Mouse (Mus musculus): ENCODE data around the gene Fzd2.
"Not testable (repeated sequence)": the region's sequence is repeated elsewhere in the genome, so short reads cannot be mapped to it uniquely, and the experiment has no call there.

Gene Fzd2

GRCm38 (mm10) chr11:102604010-102604584 is at the start of gene Fzd2:
Fzd2 (plus strand) TSS chr11:102604396.
- DNase-seq (ENCODE audit: low read depth, low spot score): peak; percentile 98

GRCm38 (mm10) chr11:102555400-102556030 is 48.7 kb upstream of the Fzd2 start:
- DNase-seq (ENCODE audit: low read depth, low spot score): no peak

- DNase-seq (ENCODE audit: low read depth, low spot score): peak; percentile 99
Observed at GRCm38 (mm10) chr11:102556031-102556715, 48.0 kb upstream of the Fzd2 start, which contains the start of gene Gpatch8. Gpatch8 (minus strand) TSS chr11:102556392.

GRCm38 (mm10) chr11:102556716-102557074 is 47.5 kb upstream of the Fzd2 start:
- no peak for DNase-seq (ENCODE audit: low read depth, low spot score)

- DNase-seq (ENCODE audit: low read depth, low spot score): no peak
Observed at GRCm38 (mm10) chr11:102557386-102557785, 46.8 kb upstream of the Fzd2 start.

- no peak for DNase-seq (ENCODE audit: low read depth, low spot score)
Observed at GRCm38 (mm10) chr11:102558704-102559103, 45.5 kb upstream of the Fzd2 start.

GRCm38 (mm10) chr11:102564952-102565671 is 39.1 kb upstream of the Fzd2 start:
- DNase-seq (ENCODE audit: low read depth, low spot score): not testable (repeated sequence)

- no peak for DNase-seq (ENCODE audit: low read depth, low spot score)
Observed at GRCm38 (mm10) chr11:102565741-102566140, 38.5 kb upstream of the Fzd2 start.

- no peak for DNase-seq (ENCODE audit: low read depth, low spot score)
Observed at GRCm38 (mm10) chr11:102566290-102566689, 37.9 kb upstream of the Fzd2 start.

GRCm38 (mm10) chr11:102567157-102567556 is 37.0 kb upstream of the Fzd2 start:
- DNase-seq (ENCODE audit: low read depth, low spot score): peak; percentile 45

GRCm38 (mm10) chr11:102567723-102568122 is 36.5 kb upstream of the Fzd2 start:
- peak; percentile 82 for DNase-seq (ENCODE audit: low read depth, low spot score)

GRCm38 (mm10) chr11:102568191-102568590 is 36.0 kb upstream of the Fzd2 start:
- DNase-seq (ENCODE audit: low read depth, low spot score): peak; percentile 76

GRCm38 (mm10) chr11:102568756-102569377 is 35.3 kb upstream of the Fzd2 start:
- DNase-seq (ENCODE audit: low read depth, low spot score): no peak

- peak; percentile 88 for DNase-seq (ENCODE audit: low read depth, low spot score)
Observed at GRCm38 (mm10) chr11:102572866-102573663, 31.1 kb upstream of the Fzd2 start.

- no peak for DNase-seq (ENCODE audit: low read depth, low spot score)
Observed at GRCm38 (mm10) chr11:102575034-102575433, 29.2 kb upstream of the Fzd2 start.

- DNase-seq (ENCODE audit: low read depth, low spot score): no peak
Observed at GRCm38 (mm10) chr11:102576050-102576754, 28.0 kb upstream of the Fzd2 start.

GRCm38 (mm10) chr11:102578341-102579118 is 25.7 kb upstream of the Fzd2 start:
- DNase-seq (ENCODE audit: low read depth, low spot score): peak; percentile 96

GRCm38 (mm10) chr11:102579165-102580033 is 24.8 kb upstream of the Fzd2 start, which contains the start of gene Gm11627:
Gm11627 (minus strand) TSS chr11:102579461.
- peak; percentile 69 for DNase-seq (ENCODE audit: low read depth, low spot score)

- DNase-seq (ENCODE audit: low read depth, low spot score): no peak
Observed at GRCm38 (mm10) chr11:102580034-102580330, 24.2 kb upstream of the Fzd2 start.

Measured in R1 (cell line).